Mouse (Mus musculus): ENCODE results near the gene Cfap61. TPM values are rescaled to one million over a fixed set of nuclear protein-coding genes. Genes with fewer than 3 reads are reported as not detected.

The Cfap61 gene
- polyA plus RNA-seq, 1 experiment: 0.23 TPM

- Histone ChIP-seq H3K27me3 (ENCODE audit: control insufficient read depth, insufficient read depth, low read length) (peaks cover 37% of the 10 kb centered on the region), H3K4me1 (replicated peaks; ENCODE audit: control insufficient read depth, insufficient read depth, low read length) (peaks cover 6% of the 10 kb centered on the region), H3K27ac (ENCODE audit: control insufficient read depth, insufficient read depth, low read length) (no peak overlapping the region), H3K4me3 (ENCODE audit: control insufficient read depth, insufficient read depth, low read length) (0 out of 2 replicates have a peak overlapping the region, but pooled peaks have one; percentile 16), H3K36me3 (ENCODE audit: control insufficient read depth, insufficient read depth, low read length) (no peaks in the 10 kb centered on the region)
- TF ChIP-seq POLR2A (IDR thresholded peaks at IDR 0.05; ENCODE audit: control insufficient read depth, extremely low read depth, insufficient read depth, low read length, poor library complexity): no peak
- TF ChIP-seq CTCF (IDR thresholded peaks at IDR 0.05; ENCODE audit: borderline replicate concordance, control insufficient read depth, extremely low read depth, insufficient read depth, low read length, poor library complexity): no peak
- 3% methylated on average over 75 of the region's 75 CpGs for WGBS
- DNase-seq: no peak
Measured at GRCm38 (mm10) chr2:146223176-146223905, 288.8 kb downstream of the Cfap61 start.

GRCm38 (mm10) chr2:146224141-146224540 lies 289.6 kb downstream of the Cfap61 start:
- Histone ChIP-seq H3K27me3 (ENCODE audit: control insufficient read depth, insufficient read depth, low read length) (peaks cover 32% of the 10 kb centered on the region), H3K4me3 (ENCODE audit: control insufficient read depth, insufficient read depth, low read length) (no peak overlapping the region), H3K36me3 (ENCODE audit: control insufficient read depth, insufficient read depth, low read length) (no peaks in the 10 kb centered on the region), H3K4me1 (replicated peaks; ENCODE audit: control insufficient read depth, insufficient read depth, low read length) (peaks cover 6% of the 10 kb centered on the region), H3K27ac (ENCODE audit: control insufficient read depth, insufficient read depth, low read length) (no peak overlapping the region)
- 26% methylated on average over 7 of the region's 7 CpGs for WGBS
- no peak for DNase-seq
- TF ChIP-seq POLR2A (IDR thresholded peaks at IDR 0.05; ENCODE audit: control insufficient read depth, extremely low read depth, insufficient read depth, low read length, poor library complexity): no peak

GRCm38 (mm10) chr2:146225818-146226217 lies 291.2 kb downstream of the Cfap61 start:
- 16% methylated on average over 6 of the region's 6 CpGs for WGBS
- Histone ChIP-seq H3K27ac (ENCODE audit: control insufficient read depth, insufficient read depth, low read length) (no peak overlapping the region), H3K4me1 (replicated peaks; ENCODE audit: control insufficient read depth, insufficient read depth, low read length) (peaks cover 6% of the 10 kb centered on the region), H3K36me3 (ENCODE audit: control insufficient read depth, insufficient read depth, low read length) (no peaks in the 10 kb centered on the region), H3K27me3 (ENCODE audit: control insufficient read depth, insufficient read depth, low read length) (peaks cover 24% of the 10 kb centered on the region), H3K4me3 (ENCODE audit: control insufficient read depth, insufficient read depth, low read length) (no peak overlapping the region)
- no peak for DNase-seq
- TF ChIP-seq CTCF (IDR thresholded peaks at IDR 0.05; ENCODE audit: borderline replicate concordance, control insufficient read depth, extremely low read depth, insufficient read depth, low read length, poor library complexity): no peak
- no peak for TF ChIP-seq POLR2A (IDR thresholded peaks at IDR 0.05; ENCODE audit: control insufficient read depth, extremely low read depth, insufficient read depth, low read length, poor library complexity)

- no peak for TF ChIP-seq CTCF (IDR thresholded peaks at IDR 0.05; ENCODE audit: borderline replicate concordance, control insufficient read depth, extremely low read depth, insufficient read depth, low read length, poor library complexity)
- TF ChIP-seq POLR2A (IDR thresholded peaks at IDR 0.05; ENCODE audit: control insufficient read depth, extremely low read depth, insufficient read depth, low read length, poor library complexity): no peak
- H3K4me1 ChIP-seq (replicated peaks; ENCODE audit: control insufficient read depth, insufficient read depth, low read length): peaks cover 4% of the 10 kb centered on the region
- H3K36me3 ChIP-seq (ENCODE audit: control insufficient read depth, insufficient read depth, low read length): no peaks in the 10 kb centered on the region
- H3K27me3 ChIP-seq (ENCODE audit: control insufficient read depth, insufficient read depth, low read length): peaks cover 18% of the 10 kb centered on the region
- DNase-seq: no peak
- no peak overlapping the region for H3K4me3 ChIP-seq (ENCODE audit: control insufficient read depth, insufficient read depth, low read length)
- H3K27ac ChIP-seq (ENCODE audit: control insufficient read depth, insufficient read depth, low read length): no peak overlapping the region
- 13% methylated on average over 9 of the region's 9 CpGs for WGBS
Measured at GRCm38 (mm10) chr2:146226484-146226883, 291.9 kb downstream of the Cfap61 start.

- Histone ChIP-seq H3K36me3 (ENCODE audit: control insufficient read depth, insufficient read depth, low read length) (no peaks in the 10 kb centered on the region), H3K27me3 (ENCODE audit: control insufficient read depth, insufficient read depth, low read length) (peaks cover 13% of the 10 kb centered on the region), H3K4me3 (ENCODE audit: control insufficient read depth, insufficient read depth, low read length) (no peak overlapping the region), H3K27ac (ENCODE audit: control insufficient read depth, insufficient read depth, low read length) (no peak overlapping the region), H3K4me1 (replicated peaks; ENCODE audit: control insufficient read depth, insufficient read depth, low read length) (0 out of 2 replicates have a peak, but pooled peaks cover 3% of the 10 kb centered on the region)
- 78% methylated on average over 3 of the region's 3 CpGs for WGBS
- DNase-seq: no peak
- TF ChIP-seq CTCF (IDR thresholded peaks at IDR 0.05; ENCODE audit: borderline replicate concordance, control insufficient read depth, extremely low read depth, insufficient read depth, low read length, poor library complexity) (no peak), POLR2A (IDR thresholded peaks at IDR 0.05; ENCODE audit: control insufficient read depth, extremely low read depth, insufficient read depth, low read length, poor library complexity) (no peak)
Measured at GRCm38 (mm10) chr2:146227646-146228045, 293.1 kb downstream of the Cfap61 start.

- Histone ChIP-seq H3K27ac (ENCODE audit: control insufficient read depth, insufficient read depth, low read length) (no peak overlapping the region), H3K4me1 (replicated peaks; ENCODE audit: control insufficient read depth, insufficient read depth, low read length) (no peaks in the 10 kb centered on the region), H3K36me3 (ENCODE audit: control insufficient read depth, insufficient read depth, low read length) (no peaks in the 10 kb centered on the region), H3K4me3 (ENCODE audit: control insufficient read depth, insufficient read depth, low read length) (no peak overlapping the region), H3K27me3 (ENCODE audit: control insufficient read depth, insufficient read depth, low read length) (peaks cover 7% of the 10 kb centered on the region; the same call in 1 of the 2 replicates)
- WGBS: 85% methylated on average over 2 of the region's 2 CpGs
- TF ChIP-seq POLR2A (IDR thresholded peaks at IDR 0.05; ENCODE audit: control insufficient read depth, extremely low read depth, insufficient read depth, low read length, poor library complexity) (no peak), CTCF (IDR thresholded peaks at IDR 0.05; ENCODE audit: borderline replicate concordance, control insufficient read depth, extremely low read depth, insufficient read depth, low read length, poor library complexity) (no peak)
- no peak for DNase-seq
Measured at GRCm38 (mm10) chr2:146228435-146228834, 293.9 kb downstream of the Cfap61 start.
